Mouse (Mus musculus): ENCODE measurements around the gene Dld.

Dld gene

DNA sequence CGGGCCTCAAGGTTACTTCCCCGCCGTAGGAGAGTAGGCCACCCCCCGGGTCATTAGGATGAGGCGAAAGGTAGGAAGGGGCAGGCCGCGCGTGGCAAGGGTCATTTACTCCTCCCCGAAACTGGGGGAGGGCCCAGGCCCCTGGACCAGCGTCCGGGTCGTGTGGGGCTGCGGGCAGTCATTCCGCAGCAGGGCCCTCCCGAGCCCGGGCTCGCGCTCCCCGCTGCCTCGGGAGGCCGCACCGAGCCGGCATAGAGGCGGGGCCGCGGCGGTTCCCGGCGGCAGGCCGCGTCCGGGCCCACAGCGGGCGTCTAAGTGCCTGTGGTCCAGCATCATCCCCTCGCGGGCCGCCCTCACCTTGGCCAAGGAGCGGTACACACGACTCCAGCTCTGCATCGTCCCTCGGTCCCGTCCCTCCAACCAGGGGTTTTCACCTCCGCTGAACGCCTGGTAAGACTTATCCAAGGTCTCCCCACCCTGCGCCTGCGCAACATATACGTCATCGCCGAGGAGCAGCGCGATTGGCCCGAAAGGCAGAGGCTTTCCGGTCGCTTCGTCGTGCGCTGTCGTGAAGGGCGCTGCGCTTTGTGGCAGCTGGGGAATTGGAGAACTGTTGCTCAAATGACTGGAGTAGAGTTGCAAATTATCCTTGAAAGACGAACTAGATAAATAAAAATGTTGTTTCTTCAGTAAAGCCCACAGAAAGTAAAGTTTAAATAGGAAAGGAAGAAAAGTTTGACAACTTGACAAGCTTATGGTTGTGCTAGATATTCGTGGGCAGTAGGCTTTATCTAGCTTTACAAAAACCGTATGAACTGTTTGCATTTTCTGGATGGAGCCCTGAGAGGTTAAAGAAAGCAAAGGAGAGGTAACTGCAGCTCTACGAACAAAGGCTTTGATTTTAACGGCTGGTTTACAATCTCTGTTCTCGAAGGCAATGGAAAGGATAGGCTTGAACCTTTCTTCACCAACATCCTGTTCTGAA, at the start of gene Dld:
TSS of gene Dld (minus strand) at position 510 of the 985 bp plus-strand sequence.
- WGBS, result 5% methylated on average over 66 of the region's 66 CpGs

DNA sequence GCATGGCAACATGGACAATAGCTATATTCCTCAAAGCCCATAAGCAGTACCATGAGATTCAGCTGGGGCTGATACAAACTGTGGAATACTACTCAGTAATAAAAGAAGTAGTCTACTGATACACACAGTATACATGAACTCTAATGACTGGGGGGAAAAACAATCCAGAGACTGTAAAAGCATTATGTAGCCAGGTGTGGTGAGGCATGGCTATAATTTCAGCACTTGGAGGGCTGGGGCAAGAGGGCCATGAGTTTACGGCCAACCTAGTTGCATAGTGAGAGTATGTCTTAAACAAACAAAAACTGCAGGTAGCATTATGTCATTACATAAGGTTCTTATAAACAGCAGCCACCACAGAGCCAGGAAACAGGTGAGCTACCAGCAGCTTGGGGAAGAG, 49.6 kb upstream of the Dld start:
- 88% methylated on average over 1 of the region's 1 CpGs for WGBS

DNA sequence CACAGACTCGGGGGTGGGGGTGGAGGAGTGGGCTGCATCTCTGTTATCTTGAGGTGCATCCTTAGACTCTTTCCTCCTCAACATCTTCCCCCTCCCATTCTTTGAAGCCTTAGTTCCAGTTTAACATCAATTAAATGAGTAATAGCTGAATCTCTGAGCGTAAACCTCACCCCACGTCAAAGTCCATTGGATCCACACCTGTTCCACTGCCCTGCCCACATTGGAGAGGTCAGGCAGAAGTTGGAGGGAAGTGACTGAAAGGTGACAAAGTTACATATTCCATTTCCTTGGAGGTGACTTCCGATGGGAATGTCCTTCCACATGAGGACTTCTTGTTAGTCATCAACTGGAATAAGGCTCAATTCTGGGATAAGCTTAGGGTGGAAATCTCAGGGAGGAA, 46.5 kb upstream of the Dld start:
- 93% methylated on average over 4 of the region's 4 CpGs for WGBS

DNA sequence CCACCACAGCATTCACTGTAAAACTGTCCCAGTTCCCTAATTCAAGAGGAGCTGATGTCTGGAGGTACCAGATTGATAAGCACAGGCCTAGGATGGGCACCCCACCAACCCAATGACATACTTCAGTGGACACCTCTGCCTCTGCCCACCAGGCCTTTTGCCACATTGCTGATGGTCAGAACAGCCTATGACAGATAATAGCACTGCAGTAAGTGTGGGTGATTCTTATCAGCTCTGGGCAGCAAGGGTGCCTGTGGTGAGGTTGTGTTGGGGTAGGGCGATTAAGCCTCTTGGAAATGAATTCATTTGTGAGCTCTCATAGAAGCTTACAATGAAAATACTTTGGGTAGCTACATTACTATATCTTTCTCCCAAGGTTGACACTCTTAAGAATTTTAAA, 44.6 kb upstream of the Dld start:
- 95% methylated on average over 1 of the region's 1 CpGs for WGBS

DNA sequence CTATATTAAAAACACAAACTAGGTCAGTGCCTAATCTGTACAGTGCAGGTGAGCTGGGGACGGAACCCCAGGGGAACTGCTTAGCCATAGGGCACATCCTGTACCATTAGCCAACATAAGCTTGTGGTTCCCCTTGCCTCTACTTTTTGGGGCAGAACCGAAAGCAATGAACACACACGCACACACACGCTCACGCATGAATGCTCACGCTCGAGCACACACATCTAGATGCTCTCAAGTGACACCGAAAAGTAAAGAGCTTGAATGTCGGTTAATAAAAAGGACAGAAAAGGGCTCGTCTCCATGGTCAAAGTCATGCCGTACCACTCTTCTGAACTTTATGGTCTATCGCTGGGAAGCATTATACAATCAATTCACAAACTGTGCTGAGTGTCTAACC, 40.4 kb upstream of the Dld start:
- 93% methylated on average over 12 of the region's 12 CpGs for WGBS

DNA sequence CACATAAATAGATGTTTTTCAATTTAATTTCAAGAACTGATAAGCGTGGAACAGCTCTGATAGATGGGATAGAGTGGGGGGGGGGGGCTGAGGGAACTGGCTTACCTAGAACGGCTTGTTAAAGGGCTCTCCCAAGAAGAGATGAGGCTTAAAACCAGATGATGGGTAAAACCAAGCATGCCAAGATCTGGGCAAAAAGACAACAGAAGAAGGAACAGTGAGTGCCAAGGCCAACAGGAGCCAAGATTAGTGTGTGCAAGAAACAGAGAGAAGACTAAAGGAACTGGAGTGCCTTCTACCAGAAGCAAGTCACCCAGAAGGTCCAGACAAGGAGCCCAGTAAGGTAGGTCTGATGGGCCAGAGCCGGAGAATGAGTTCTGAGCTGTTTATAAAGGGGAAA, 39.3 kb upstream of the Dld start, which contains the start of gene Slc26a3:
TSS of gene Slc26a3 (plus strand) at position 301 of the 400 bp plus-strand sequence.
- 78% methylated on average over 3 of the region's 3 CpGs for WGBS

DNA sequence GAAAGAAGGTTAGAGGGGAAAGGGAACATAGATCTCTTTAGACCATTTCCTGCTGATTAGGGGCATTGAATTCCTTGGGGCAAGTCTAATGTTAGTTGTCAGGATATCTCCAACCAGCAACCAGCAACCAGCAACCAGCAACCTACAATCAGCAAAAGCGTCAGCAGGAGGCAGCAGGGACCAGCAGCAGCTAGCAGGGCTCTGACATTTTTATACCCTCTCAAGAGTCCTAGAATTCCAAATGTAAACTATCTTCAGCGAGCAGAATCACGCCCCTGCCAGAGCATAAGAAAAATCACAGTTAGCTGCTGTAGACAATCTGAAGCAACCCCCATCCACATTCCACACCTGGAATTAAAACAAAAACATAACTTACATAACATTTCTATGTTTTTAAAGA, 36.0 kb upstream of the Dld start:
- WGBS, result 65% methylated on average over 3 of the region's 3 CpGs

DNA sequence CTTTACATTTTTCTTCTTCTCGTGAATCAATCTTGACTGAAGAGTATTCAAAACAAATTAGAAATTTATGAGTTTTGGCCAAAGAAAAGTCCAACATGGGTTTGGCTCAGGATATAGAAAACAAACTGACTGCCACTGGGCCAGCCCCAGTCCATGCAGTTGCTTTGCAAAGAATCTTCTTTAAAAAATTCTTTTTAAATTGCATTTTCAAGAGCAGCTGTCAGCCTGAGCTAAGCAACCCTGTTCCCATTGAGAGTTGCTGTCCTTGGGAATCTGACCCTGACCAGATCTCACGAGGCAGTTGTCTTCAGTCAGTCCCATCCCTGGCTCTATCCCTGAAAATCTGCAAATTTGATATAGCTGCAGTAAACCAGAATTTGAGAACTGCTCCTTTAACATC, 31.2 kb upstream of the Dld start:
- 60% methylated on average over 2 of the region's 2 CpGs for WGBS

DNA sequence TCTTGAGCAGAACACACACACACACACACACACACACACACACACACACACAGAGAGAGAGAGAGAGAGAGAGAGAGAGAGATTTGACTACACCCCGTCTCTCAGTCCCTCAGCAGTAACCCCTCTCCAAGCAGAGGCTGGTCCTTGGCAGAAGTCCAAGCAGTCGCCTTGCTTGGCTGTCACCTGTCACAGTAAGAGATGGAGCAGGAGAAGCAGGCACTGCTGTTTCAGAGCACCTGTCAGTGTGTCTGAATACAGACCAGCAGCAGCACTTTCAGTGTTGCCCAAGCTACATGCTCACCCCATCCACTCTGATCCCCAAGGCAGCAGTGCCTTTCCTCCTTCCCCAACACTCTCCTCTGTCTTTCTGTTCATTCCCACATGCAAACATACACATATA, 29.6 kb upstream of the Dld start:
- 33% methylated on average over 2 of the region's 2 CpGs for WGBS

DNA sequence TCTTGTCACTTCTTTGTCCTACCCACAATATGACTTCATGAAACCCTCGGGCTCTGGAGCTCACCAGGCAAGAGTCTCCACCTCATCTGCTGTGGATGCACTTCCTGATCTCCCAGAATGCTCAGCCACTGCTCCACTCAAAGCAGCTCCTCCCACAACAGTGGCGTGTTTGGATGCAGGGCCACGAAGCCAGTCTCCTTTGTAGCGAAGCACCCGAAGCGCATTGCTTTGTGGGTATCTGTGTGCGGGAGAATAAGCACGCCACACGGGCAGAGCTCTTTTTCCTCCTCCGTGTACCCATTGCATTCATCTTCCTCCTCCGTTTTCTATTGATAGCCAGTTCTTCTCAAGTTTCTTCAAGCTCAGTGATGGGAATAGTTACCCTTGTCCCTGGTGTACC, 26.0 kb upstream of the Dld start:
- 69% methylated on average over 11 of the region's 11 CpGs for WGBS

DNA sequence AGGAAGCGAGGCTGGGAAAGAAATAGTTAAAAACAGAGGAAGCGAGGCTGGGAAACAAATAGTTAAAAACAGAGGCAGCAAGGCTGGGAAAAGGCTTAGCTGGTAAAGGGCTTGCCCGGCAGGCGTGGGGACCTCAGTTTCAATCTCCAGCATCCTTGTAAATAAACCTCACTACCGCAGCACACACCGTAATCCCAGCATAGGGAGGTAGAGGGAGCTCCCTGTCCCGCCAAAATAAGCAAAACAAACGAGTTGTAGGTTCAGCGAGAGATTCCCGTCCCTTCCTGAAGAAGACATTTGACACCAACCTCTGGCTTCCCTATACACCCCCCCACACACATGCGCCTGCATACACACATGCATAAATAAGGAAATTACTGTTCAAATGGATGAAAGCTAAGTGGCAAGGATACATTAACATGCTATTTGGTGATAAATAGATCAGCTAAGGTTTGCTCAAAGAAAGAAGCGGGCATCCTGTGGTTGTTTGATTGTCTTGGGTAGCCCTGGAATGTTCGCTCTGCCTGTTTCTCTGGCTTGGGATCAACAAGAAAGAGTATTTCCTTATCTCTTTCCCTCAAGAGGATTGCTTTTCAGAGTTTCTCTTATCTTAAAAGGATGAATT, 25.2 kb upstream of the Dld start:
- 10% methylated on average over 13 of the region's 13 CpGs for WGBS

DNA sequence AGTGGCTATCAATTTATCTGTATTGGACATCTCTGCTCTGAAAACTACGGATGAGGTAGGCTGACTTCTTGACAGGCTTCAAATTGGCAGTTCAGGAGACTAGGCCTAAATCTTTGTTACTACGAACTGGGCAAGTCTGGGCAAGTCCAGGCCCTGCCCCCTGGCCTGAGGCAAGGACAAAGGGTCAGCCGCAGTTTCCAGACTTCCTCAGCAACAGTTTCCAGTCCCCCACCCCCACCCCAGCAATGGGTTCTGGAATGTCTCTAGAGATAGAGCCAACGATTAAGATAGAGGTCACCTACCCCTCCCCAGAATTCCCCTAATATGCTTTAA, 24.0 kb upstream of the Dld start:
- WGBS, result 69% methylated on average over 4 of the region's 4 CpGs

DNA sequence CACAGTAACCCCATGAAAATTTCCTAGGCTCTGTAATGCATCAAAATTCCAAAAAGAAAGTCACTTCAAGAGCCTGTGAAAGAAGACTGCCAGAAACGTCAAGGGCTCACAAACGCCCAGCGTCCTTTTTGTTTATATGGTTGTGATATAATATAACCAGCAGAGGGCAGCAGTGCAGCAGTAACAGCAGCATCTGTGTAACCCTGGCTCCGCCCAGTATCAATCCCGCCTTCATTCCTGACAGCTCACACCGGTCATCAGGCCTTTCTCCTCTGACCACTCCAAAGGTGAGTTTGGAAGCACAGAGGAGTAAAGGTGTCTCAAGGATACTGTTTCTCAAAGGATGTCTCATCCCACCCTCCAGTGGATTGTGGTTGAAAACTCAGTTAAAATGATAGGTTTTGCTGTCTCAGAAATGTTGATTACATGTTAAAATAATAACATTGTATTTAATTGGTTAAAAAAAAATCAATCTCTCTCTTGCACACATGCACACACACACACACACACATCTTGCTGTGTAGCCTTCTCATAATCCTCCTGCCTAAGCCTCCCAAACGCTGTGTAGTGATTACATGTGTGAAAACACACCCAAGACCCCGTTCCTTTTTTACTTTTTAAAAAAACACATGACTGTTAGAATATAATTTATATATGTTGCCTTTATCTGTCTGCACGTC, 23.5 kb upstream of the Dld start:
- WGBS, result 28% methylated on average over 9 of the region's 9 CpGs

DNA sequence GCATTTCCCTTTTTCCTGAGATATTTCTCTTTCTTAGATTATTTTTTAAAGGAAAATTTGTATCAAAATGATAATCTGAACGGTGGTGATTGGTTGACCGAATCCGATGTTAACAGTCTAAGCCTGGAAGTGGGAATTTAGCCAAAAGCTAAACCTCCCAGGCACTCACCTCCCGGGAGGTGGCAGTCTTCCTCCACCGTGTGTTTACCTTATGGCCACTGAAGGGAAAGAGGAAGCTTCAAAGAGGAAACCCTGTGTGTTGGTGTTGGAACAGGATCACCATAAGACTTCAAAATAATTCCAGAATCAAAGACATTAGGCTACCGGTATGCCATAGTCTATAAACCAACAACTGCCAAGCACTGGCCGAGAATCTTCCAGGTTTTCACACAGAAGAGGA, 18.4 kb upstream of the Dld start:
- 79% methylated on average over 7 of the region's 7 CpGs for WGBS

DNA sequence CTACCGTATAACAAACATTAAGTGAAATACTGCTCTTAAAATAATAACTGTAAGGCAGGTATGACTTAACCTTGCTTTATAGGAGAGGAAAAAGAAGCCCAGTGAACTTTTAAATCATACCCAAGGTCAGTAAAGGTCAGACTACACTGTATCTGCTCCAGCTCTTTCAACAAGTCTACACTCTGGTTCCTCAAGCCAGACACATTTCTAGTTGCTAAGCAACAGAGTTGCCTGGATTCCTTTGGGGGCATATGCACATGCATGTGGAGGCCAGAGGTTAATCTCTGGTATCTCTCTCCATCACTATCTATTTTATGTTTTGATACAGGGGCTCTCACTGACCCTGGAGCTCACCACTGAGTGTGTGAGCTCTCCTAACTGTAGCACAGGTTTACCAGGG, 17.9 kb upstream of the Dld start:
- WGBS, result 98% methylated on average over 1 of the region's 1 CpGs

DNA sequence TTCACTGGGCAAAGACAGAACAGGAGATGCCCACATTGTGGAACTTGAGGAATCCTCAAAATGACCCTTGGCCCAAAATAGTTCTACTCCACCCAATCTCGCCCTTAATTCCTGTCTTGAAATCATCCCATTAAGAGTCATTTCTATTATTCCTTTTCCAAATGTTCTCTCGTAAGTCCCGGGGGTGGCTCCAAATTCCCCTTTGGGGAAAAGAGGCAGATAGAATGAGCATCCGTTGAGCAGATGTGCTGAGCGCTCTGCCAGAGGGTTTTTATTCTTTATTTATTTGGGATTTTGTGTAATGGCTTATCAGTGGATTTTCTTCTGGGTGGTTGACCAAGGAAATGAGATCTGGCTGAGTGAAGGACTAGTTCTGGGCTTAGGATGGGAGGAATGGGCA, 16.5 kb upstream of the Dld start:
- WGBS, result 85% methylated on average over 5 of the region's 5 CpGs

DNA sequence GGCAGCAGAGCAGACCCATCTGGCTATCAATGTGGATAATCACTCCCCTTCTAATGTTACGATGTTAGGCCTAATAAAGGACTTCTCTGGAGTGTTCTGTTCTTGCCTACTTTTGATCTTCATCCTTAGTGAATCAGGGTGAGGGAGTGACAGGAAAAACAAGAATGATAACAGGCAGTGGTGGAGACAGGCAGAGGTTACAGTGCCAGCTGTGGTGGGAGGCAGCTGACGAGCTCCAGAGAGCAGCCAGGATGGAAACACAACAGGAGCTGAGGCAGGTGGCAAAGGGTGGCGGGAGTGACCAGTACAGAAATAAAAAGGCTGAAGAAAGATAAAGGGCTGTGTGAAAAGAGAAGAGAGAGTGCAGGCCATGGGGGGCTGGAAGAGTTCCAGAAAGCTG, 15.2 kb upstream of the Dld start:
- WGBS, result 71% methylated on average over 3 of the region's 3 CpGs

DNA sequence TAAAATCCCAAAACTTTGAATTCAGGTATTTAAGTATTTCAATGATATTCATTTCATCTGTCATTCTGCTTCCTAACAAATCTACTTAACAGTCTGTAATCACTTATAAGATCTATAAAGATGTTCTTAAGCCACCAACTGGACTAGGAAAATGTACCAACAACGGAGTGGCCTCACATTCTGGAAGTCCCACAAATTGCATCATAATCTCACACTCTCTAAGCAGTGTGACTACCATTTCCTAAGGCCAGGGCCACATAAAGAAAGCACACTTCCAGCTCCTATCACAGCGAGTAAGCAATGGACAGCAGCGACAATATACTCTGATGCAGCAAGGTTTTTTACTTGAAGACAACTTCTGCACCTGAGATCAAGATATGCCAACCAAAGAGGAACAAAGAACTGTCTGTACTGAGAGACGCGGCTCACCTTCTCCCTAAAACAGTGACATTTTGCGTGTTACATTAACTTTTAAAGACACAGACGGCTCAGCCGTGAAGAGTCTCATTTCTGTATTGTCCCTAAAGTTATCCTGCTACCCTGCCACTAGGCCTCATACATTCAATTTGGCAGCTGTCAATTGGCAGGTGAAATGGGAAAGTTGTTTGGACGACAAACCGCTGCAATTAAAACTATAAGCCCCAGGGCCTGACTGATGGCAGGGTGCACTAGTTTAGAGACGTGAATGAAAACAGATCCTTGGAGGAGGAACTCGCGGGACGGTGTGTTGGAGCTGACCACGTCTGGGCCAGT, 886 bp downstream of the Dld start:
- 19% methylated on average over 15 of the region's 15 CpGs for WGBS

DNA sequence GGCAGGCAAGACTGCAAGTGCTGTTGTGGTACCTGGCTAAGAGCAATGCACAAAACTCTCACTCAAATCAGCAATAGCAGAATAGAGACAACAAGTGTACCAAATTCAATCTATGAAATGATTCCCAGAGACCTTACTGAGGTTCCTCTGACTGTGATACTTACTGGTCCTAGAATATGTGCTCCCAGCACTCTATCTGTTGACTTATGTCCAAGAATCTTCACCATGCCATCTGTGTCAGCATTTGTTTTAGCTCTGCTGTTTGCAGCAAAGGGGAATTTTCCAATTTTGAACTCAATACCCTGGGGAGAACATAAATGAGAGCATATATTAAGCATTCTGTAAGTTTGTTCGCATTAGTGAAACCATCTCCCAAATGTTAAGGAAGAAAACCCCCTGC, 18.0 kb downstream of the Dld start:
- 75% methylated on average over 1 of the region's 1 CpGs for WGBS

DNA sequence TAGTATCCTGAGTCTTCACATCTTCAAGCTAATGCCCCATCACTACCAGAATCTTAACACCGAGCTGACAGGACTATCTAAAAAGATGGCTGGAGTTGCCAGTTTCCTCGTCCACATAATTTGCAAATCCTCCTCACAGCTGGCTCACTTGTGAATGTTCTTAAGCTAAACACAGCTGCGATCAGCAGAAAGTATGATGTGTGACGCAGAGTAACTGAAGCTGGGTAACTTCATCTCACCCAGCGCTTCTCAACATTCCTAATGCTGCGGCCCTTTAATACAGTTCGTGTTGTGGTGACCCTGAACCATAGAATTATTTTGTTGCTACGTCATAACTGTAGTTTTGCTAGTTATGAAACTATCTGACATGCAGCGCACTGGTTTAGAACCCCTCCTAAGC, 24.1 kb downstream of the Dld start:
- 77% methylated on average over 9 of the region's 9 CpGs for WGBS

DNA sequence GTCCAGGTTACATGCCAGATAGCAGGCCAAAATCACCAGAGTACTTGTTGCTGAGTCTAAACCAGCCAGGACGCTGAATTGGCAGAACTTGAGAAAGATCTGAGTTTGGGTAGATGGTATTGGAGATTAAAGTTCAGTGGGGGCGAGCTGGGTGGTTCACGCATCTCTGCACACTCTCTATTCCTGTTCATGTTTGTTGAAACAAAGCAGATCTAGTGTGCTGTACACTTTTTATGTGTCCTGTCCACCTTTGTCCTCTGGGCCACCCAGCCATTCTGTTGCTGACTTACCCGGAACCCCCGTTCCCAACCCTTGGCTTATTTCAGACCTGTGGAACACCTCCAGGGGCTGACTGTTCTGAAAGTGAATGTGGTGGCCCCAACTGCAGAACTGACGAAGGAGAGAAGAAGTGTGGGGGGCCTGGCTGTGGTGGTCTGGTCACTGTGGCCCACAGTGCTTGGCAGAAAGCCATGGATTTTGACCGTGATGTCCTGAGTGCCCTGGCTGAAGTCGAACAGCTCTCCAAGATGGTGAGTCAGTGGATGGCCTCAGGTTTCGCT, 28.0 kb downstream of the Dld start:
- WGBS, result 90% methylated on average over 9 of the region's 9 CpGs

DNA sequence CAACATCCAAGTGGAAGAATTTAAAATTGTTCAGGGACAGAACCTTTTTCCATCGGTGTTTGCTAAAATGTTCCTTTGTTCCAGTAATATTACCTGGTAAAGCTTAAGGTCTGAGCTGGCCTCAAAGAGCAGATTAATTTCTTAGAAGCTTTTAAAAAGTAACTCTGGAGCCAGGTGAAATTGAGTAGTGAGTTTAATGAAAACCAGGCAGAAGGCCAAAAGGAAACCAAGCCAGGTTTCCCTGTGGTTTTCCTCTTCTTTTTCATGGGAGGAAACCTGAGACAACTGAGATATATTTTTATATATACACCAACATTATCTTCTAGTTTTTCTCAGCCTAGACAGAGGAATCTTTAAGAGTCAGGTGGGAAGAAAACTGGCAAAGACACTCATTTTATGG, 29.7 kb downstream of the Dld start:
- WGBS, result 89% methylated on average over 1 of the region's 1 CpGs

Data from cerebral cortex, adult 2 months (tissue).